Mouse (Mus musculus): ENCODE measurements around the gene Mtus2. TPM values are rescaled to one million over a fixed set of nuclear protein-coding genes. Genes with fewer than 3 reads are reported as not detected.

Mtus2 gene
- polyA plus RNA-seq, 1 experiment from 2014 or later = 35.1 TPM

DNA sequence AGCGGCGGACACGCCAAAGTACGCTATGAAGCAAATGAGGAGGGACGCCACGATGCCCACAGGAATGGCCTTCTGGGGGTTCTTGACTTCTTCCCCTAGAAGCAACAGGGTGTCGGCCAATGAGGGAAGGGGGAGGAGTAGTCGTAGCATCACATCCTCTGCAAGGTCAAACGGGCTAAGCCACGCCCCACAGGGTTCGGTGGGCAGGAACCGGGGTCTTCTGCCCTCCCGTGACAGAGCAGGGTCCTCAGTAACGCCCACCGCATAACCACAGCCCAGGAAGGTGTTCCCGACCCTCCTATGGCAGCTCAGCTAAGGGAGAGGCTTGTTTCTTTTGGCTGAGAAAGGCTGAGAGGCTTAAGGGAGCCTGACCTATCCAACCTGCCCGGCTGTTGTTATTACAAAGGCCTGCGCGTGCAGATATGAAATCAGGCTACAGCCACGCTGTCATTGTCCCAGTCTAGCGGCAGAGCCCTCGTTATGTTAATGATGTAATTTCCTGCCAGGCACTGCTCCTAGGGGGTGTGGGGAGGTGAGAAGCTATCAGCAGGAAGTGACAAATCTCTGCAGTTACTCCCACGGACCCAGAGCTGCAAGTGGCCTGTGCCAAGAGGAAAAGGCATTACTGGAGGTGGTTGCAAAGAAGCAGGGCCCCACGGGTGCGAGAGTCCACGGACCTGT lies 385.1 kb downstream of the Mtus2 start:
- no peaks in the 10 kb centered on the region for H3K36me3 ChIP-seq
- peaks cover 12% of the 10 kb centered on the region; the same call in 1 of the 2 replicates for H3K4me1 ChIP-seq (replicated peaks)
- peak overlapping the region; percentile 56; the same call in 1 of the 2 replicates for H3K27ac ChIP-seq
- peak overlapping the region; percentile 41 for H3K4me2 ChIP-seq (replicated peaks)
- WGBS = 35% methylated on average over 26 of the region's 26 CpGs
- peak overlapping the region; percentile 42; the same call in 1 of the 2 replicates for H3K9ac ChIP-seq (replicated peaks)
- ATAC-seq = peak; percentile 69
- H3K9me3 ChIP-seq = no peaks in the 10 kb centered on the region
- peak overlapping the region; percentile 13; the same call in 1 of the 2 replicates for H3K4me3 ChIP-seq (replicated peaks)
- no peaks in the 10 kb centered on the region for H3K27me3 ChIP-seq

DNA sequence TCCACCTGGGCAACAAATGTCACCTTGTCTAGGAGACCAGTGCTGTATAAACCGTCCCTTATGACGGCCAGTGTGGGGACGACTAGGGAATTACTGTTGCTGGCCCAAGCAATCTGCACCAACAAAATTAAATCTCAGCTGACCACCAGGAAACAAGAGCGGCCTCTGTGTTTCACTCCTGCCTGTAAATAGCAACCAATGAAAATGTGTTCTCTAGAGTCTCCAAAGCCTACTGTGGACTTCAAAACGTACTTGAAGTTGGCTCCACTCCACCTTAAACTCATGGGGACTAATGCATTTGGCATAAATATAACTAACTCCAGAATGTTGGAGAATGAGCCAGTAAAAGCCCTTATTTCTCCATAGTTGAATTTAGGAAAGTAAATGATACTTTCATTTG lies 387.3 kb downstream of the Mtus2 start:
- WGBS = 92% methylated on average over 5 of the region's 5 CpGs
- H3K9ac ChIP-seq (replicated peaks) = no peak overlapping the region
- H3K4me3 ChIP-seq (replicated peaks) = no peak overlapping the region
- H3K27me3 ChIP-seq = no peaks in the 10 kb centered on the region
- no peak overlapping the region for H3K4me2 ChIP-seq (replicated peaks)
- no peak overlapping the region for H3K27ac ChIP-seq
- H3K9me3 ChIP-seq = no peaks in the 10 kb centered on the region
- H3K36me3 ChIP-seq = no peaks in the 10 kb centered on the region
- H3K4me1 ChIP-seq (replicated peaks) = peaks cover 12% of the 10 kb centered on the region; the same call in 1 of the 2 replicates
- ATAC-seq = no peak

DNA sequence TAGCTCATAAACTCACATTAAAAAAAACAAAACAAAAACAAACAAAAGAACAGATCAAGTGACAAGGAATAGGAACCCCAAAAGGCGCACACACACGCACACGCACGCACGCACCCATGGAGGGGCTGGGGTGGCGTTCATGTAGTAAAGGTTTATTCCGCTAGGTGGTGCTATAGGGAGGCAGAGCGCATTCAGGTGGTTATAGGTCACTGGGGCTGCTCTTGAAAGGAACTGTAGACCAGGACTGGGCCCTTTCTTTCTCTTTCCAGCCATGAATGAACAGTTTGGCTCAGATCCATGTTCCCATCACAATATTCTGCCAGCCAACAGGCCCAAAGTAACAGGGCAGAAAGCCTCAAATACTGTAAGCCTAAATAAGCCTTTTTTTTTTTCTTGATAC lies 389.4 kb downstream of the Mtus2 start:
- WGBS = 75% methylated on average over 8 of the region's 8 CpGs
- H3K36me3 ChIP-seq = no peaks in the 10 kb centered on the region
- no peak overlapping the region for H3K9ac ChIP-seq (replicated peaks)
- no peak overlapping the region for H3K4me3 ChIP-seq (replicated peaks)
- ATAC-seq = no peak
- H3K4me2 ChIP-seq (replicated peaks) = no peak overlapping the region
- no peak overlapping the region for H3K27ac ChIP-seq
- H3K4me1 ChIP-seq (replicated peaks) = peaks cover 12% of the 10 kb centered on the region; the same call in 1 of the 2 replicates
- H3K27me3 ChIP-seq = no peaks in the 10 kb centered on the region
- H3K9me3 ChIP-seq = no peaks in the 10 kb centered on the region

DNA sequence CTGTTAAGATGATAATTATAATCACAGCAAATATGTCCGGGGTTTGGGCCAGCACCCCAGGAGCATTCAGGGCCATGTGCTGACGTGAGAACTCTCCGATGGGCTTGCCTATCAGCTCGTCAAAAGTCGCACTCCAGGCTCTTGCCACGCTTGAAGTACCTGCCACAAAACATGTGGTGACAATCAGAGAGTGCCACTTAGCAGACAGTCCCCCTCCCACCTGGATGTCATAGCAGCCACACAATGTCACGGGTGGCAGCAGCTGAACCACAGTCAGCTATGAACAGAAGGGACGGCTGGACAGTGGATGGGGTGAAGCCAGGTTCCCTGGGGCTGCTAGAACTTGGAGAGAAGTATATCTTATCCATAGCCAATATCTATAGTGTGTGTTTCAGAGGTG lies 391.0 kb downstream of the Mtus2 start:
- Histone ChIP-seq H3K4me2 (replicated peaks) (no peak overlapping the region), H3K27ac (no peak overlapping the region), H3K9ac (replicated peaks) (no peak overlapping the region), H3K4me3 (replicated peaks) (no peak overlapping the region), H3K4me1 (replicated peaks) (no peaks in the 10 kb centered on the region), H3K36me3 (no peaks in the 10 kb centered on the region), H3K27me3 (no peaks in the 10 kb centered on the region), H3K9me3 (no peaks in the 10 kb centered on the region)
- WGBS = 68% methylated on average over 8 of the region's 8 CpGs
- ATAC-seq = no peak

DNA sequence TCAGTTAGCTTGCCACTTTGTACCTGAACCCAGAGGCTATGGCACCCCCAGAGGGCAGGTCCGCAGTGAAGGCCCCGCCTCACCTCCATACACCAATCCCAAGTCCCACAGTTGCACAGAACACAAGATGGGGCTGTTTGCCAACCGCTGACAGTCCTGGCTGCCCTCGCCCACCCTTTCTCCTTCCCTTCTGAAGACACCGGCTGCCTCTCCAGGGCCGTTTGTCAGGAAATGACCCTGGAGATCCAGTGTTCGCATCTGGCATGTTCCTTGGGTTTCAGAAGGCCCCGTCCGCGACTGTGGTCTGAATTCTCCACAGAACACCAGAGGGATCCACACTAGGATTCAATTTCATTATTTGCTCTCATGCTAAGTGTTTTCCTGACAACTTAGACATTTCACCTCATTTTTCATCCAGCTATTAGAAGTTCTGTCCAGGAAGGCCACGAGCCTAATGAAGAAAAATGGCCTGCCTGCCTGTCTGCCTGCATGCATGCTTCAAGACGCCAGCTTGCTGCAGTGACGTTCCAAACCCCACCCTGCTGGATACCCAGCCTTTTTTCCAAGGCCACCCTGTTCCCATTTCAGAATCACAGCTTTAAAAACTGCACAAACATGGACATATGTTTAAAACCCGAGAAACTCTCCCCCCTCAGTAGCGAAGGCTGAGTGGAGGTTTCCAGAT lies 392.3 kb downstream of the Mtus2 start:
- Histone ChIP-seq H3K4me2 (replicated peaks) (no peak overlapping the region), H3K4me3 (replicated peaks) (no peak overlapping the region), H3K9me3 (no peaks in the 10 kb centered on the region), H3K27ac (peak overlapping the region; percentile 48; the same call in 1 of the 2 replicates), H3K36me3 (no peaks in the 10 kb centered on the region), H3K27me3 (no peaks in the 10 kb centered on the region), H3K4me1 (replicated peaks) (no peaks in the 10 kb centered on the region), H3K9ac (replicated peaks) (no peak overlapping the region)
- WGBS = 88% methylated on average over 15 of the region's 15 CpGs
- no peak for ATAC-seq

DNA sequence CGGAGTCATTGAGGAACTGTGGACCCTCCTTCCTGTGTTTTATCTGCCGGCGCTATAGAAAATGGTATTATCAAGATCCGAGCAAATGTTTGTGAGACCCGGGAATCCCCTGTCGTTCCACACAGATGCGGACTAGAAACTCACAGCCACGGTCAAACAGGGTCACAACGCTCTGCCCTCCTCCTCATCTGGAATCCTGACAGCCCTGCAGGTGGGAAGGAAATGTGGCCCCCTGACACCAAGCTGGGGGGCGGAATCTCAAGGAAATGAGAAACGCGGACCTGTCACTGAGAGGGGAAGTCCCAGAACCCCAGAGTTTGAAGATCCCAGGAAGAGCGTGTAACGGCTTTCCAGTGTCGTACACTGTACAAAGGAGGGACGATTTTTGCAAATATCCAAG lies 396.3 kb downstream of the Mtus2 start:
- no peak overlapping the region for H3K9ac ChIP-seq (replicated peaks)
- no peak overlapping the region for H3K27ac ChIP-seq
- no peaks in the 10 kb centered on the region for H3K27me3 ChIP-seq
- no peaks in the 10 kb centered on the region for H3K36me3 ChIP-seq
- H3K4me2 ChIP-seq (replicated peaks) = no peak overlapping the region
- WGBS = 86% methylated on average over 16 of the region's 16 CpGs
- no peaks in the 10 kb centered on the region for H3K4me1 ChIP-seq (replicated peaks)
- H3K9me3 ChIP-seq = no peaks in the 10 kb centered on the region
- no peak overlapping the region for H3K4me3 ChIP-seq (replicated peaks)
- ATAC-seq = no peak

DNA sequence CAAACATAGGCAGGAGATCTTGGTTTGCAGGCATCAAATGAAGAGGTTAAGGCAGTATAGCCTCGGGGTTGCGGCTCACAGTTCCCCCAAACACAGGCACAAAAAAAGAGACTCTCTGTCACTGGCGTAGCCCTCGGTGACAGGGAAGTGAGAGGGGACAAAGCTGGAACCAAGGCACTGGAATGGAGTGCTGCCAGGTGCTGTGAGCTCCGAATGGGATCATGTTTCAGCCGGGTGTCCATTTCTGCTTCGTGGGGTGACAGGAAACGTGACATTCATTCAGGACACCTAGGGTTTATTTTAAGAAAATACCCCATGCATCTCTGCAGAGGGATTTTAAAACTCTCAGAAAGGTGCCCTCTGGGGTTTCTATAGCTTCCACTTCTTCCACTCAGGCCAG lies 397.4 kb downstream of the Mtus2 start:
- no peak overlapping the region for H3K9ac ChIP-seq (replicated peaks)
- H3K9me3 ChIP-seq = no peaks in the 10 kb centered on the region
- no peak overlapping the region for H3K27ac ChIP-seq
- no peaks in the 10 kb centered on the region for H3K27me3 ChIP-seq
- ATAC-seq = no peak
- no peaks in the 10 kb centered on the region for H3K4me1 ChIP-seq (replicated peaks)
- H3K36me3 ChIP-seq = no peaks in the 10 kb centered on the region
- H3K4me2 ChIP-seq (replicated peaks) = no peak overlapping the region
- H3K4me3 ChIP-seq (replicated peaks) = no peak overlapping the region
- 73% methylated on average over 8 of the region's 8 CpGs for WGBS

DNA sequence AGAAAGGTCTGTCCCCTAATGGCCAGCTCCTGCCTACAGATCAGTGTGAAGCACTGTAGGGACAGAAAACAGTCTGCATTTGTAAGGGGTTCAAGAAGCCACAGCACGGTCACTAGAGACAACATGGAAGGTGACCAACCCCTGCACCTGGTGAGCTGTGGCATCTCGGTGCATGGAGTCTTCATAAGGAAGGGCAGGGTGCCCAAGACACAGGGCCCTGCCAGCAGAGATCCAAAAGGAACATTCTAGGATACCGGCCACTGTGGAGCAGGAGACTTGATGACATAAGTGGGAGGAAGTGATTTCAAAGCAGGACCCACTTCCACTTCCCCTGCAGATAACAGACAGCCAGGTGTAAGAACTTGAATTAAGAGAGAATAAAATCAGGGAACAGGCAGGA lies 398.7 kb downstream of the Mtus2 start:
- 93% methylated on average over 3 of the region's 3 CpGs for WGBS
- Histone ChIP-seq H3K27me3 (no peaks in the 10 kb centered on the region), H3K4me1 (replicated peaks) (no peaks in the 10 kb centered on the region), H3K27ac (no peak overlapping the region), H3K36me3 (no peaks in the 10 kb centered on the region), H3K4me2 (replicated peaks) (no peak overlapping the region), H3K9me3 (no peaks in the 10 kb centered on the region), H3K4me3 (replicated peaks) (no peak overlapping the region), H3K9ac (replicated peaks) (no peak overlapping the region)
- no peak for ATAC-seq

DNA sequence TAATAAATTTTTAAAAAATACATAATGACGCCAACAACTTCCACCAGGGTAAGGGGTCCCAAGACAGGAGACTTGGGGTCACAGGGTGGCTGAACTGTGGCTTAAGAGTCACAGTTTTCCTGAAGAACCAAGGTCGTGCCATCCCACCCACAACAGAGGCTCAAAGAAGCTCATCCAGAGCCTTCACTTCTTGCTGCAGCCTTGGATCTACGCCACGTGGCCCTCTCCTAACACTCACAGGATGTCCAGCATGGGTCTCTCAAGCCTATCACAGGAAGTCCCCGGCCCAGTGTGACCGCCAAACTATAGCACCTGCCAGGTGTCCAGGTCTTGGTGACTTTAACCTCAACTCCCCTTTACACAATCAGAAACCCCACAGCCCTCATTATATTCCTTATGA lies 400.0 kb downstream of the Mtus2 start:
- Histone ChIP-seq H3K9me3 (no peaks in the 10 kb centered on the region), H3K36me3 (no peaks in the 10 kb centered on the region), H3K9ac (replicated peaks) (no peak overlapping the region), H3K4me1 (replicated peaks) (0 out of 2 replicates have a peak, but pooled peaks cover 8% of the 10 kb centered on the region), H3K4me2 (replicated peaks) (no peak overlapping the region), H3K27me3 (no peaks in the 10 kb centered on the region), H3K27ac (no peak overlapping the region), H3K4me3 (replicated peaks) (no peak overlapping the region)
- ATAC-seq = no peak
- 96% methylated on average over 6 of the region's 6 CpGs for WGBS

DNA sequence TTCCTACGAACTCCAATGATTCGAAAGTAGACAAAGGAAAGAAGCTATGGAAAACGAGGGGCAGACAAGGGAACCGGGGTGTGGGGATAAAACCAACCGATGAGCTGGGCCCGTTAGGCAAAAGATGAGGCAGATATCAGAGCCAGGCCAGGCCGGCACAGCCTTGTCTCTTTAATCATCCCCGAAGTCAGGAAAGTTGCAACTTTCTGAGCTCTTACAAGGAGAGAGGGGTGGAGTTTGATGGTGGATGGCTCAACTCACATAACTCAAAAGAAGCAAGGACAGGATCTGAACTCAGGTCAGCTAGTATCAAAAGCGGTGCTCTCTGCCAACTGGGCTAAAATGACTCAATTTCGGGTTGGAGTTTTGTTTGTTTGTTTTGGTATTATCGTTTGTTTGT lies 402.0 kb downstream of the Mtus2 start:
- no peaks in the 10 kb centered on the region for H3K36me3 ChIP-seq
- 94% methylated on average over 11 of the region's 11 CpGs for WGBS
- ATAC-seq = no peak

DNA sequence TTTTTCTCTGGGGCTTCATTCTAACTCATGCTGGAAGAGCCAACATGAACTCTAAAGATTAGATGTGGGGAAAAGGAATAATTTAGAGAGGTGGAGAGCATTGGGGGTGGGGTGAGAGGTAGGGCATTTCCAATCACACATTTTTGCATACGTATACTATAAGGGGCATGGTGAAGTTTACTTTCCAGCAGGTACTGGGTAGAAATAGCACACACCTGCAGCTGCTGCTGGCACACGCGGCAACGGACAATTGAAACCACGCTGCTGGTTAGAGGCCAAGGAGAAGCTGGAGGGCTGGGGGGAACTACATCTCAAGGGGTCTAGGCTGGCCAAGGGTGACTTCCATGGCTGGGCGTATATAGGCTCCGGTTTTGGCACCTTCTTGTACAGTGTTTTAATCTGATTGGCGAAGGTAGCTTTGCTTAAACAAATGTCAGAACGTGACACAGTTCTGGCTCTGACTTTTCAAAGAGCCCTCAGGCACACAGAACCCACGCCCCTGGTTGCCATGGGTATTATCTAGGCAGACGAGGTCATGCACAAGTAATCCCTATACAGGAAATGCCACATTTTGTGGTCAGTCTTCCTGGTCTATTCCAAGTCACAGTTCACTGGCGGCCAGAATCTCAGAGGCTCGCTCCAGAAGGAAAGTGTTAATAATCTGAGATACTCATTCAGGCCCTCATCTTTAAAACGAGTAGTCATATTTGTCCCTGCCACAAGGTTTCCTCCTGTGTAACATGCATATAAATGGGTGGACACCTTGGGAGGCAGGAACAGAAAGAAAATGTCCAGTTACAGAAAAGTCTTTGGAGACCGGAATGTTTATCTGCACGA lies 404.0 kb downstream of the Mtus2 start:
- Histone ChIP-seq H3K9me3 (no peaks in the 10 kb centered on the region), H3K9ac (replicated peaks) (no peak overlapping the region), H3K27me3 (no peaks in the 10 kb centered on the region), H3K36me3 (no peaks in the 10 kb centered on the region), H3K27ac (no peak overlapping the region), H3K4me2 (replicated peaks) (no peak overlapping the region), H3K4me1 (replicated peaks) (peaks cover 13% of the 10 kb centered on the region; the same call in 1 of the 2 replicates), H3K4me3 (replicated peaks) (no peak overlapping the region)
- WGBS = 75% methylated on average over 16 of the region's 16 CpGs
- no peak for ATAC-seq

More for the DNA sequence above, 402.0 kb downstream of the Mtus2 start:
- Histone ChIP-seq H3K27ac (no peak overlapping the region), H3K4me2 (replicated peaks) (no peak overlapping the region), H3K9me3 (no peaks in the 10 kb centered on the region), H3K4me1 (replicated peaks) (peaks cover 13% of the 10 kb centered on the region; the same call in 1 of the 2 replicates), H3K9ac (replicated peaks) (no peak overlapping the region), H3K27me3 (no peaks in the 10 kb centered on the region), H3K4me3 (replicated peaks) (no peak overlapping the region)

DNA sequence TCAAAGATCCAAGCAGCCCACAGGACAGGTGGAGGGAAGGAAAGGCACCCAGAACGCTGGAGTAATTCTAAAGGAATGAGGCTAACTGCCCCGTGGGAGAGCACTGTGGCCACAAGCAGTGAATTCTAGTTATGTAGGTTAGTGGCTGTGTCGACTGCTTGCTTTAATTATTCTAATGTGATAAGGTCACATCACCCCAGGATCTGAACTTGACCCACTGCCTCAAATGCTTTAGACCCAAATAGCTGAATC lies 404.6 kb downstream of the Mtus2 start:
- no peaks in the 10 kb centered on the region for H3K36me3 ChIP-seq
- H3K9me3 ChIP-seq = no peaks in the 10 kb centered on the region
- WGBS = 59% methylated on average over 3 of the region's 3 CpGs
- H3K4me1 ChIP-seq (replicated peaks) = peaks cover 13% of the 10 kb centered on the region; the same call in 1 of the 2 replicates
- no peak for ATAC-seq
- H3K9ac ChIP-seq (replicated peaks) = no peak overlapping the region
- no peaks in the 10 kb centered on the region for H3K27me3 ChIP-seq
- H3K4me3 ChIP-seq (replicated peaks) = no peak overlapping the region
- no peak overlapping the region for H3K27ac ChIP-seq
- no peak overlapping the region for H3K4me2 ChIP-seq (replicated peaks)
